Mouse (Mus musculus) cortical plate, adult 2 months (tissue): ENCODE data around the gene Trim7.

Source experiments
- CTCF ChIP-seq: fragments of 200-500 bp; IDR thresholded peaks from 2 replicates; pipeline ENCODE4 v1.5.1; 2011; ENCODE audit warnings: mild to moderate bottlenecking, control low read depth, low read length; ENCODE audit not compliant: insufficient read depth; ENCODE audit errors: extremely low read depth
- POLR2A ChIP-seq: fragments of 200-500 bp; IDR thresholded peaks from 2 replicates; pipeline ENCODE4 v1.6.1; 2011; ENCODE audit warnings: mild to moderate bottlenecking, low read length, control low read depth; ENCODE audit not compliant: insufficient read depth; ENCODE audit errors: extremely low read depth

- no peak for TF ChIP-seq POLR2A
- TF ChIP-seq CTCF: no peak
Observed at GRCm38 (mm10) chr11:48863808-48864207, 37.9 kb downstream of the Trim7 start.
